Mouse (Mus musculus) R1 (cell line): ENCODE measurements around the gene Rybp.

Experiments
- DNase-seq: peaks from one replicate; pipeline ENCODE4 v3.0.0-alpha.2; 2018; ENCODE audit warnings: low read depth, low spot score

Gene Rybp

DNA sequence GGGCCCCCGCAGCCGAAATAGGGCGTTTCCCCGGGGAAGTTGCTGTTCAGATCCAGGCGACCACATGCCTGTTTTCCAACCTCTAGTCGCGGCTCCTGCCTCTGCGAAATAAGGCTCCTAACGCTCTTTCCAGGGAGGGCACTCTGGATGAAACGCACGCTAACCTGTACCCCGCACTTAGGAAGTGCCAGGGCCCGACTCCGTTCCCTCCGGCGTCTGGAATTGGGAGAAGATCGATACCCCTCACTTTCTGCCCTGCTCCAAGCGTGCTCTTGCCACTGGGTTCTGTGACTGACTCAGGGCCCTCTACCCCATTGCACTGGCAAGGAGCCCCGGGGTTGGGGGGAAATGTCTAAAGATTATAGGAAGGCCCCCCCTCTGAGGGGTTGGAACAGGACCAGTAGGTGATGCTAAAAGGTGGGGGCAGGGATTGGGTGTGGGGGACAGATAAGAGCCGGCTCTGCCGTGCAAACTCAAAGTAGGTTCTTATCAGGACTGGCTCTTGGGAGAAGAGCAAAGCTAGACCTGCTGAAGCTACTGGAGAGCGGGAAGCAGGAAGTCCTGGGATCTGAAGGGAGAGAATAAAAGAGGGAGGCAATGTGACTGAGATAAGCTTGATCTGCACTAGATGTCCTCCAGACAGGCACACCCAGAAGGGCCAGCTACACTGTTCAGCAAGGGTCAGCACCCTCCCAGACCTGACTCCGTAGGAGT is 888 bp upstream of the Rybp start:
- DNase-seq = no peak

DNA sequence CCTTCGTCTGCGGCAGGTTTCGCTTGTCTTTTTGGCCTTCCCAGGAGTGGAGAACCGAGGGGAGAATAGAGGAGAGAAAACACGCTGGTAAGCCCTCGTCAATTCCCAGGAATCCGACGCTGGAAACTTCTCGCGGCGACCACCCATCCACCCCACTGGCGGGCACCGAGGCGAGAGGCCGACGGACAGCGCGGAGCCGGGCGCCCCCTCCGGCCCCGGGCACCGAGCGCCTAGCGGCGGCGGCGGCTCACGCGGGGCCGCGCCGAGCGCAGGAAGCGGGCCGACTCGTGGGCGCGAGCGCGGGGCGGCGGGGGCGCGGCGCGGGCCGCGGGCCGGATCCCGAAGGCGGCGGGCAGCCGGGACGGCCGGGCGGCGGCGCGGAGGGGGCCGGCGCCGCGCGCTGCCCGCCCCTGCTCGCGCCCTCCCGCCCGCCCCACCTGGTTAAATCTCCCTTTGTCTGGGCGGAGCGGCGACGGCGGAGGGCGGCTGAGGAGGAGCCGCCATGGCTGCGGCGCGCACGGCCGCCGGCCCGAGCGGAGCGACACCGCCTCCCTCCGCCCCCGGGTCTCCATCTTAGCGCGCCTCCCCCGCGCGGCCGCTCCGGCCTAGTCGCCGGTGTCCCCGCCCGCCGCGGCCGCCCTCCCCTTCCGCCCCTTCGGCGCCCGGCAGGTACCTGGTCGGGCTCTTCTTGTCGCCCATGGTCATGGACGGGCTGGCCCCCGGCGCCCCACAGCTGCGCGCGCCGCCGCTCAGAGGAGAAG is 532 bp downstream of the Rybp start:
- DNase-seq = peak; percentile 51

DNA sequence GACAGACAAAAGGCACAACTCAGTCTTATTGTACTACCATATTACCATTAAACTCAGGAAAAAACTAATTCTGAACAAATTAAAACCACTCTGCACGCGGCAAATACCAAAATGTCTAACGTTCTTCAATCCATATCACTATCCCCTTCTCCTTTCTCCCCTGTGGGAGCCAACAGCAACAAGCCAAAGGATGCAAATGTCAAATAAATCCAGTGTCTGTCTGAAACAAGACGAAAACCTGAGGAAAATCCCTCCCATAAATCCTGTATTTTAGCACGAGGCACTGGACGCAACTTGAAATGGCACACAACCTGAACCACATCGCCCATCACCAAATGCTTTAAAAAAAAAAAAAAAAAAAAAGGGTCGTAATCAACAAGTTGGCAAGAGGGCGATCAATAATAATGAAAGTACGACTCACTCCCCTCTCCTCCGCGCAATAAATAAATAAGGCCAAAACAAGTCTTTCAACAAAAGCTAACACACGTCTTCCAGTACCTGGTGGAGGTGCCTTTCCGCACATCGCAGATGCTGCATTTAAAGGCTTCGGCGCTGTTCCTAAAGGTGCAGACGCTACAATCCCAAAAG is 1.2 kb downstream of the Rybp start:
- peak; percentile 51 for DNase-seq

DNA sequence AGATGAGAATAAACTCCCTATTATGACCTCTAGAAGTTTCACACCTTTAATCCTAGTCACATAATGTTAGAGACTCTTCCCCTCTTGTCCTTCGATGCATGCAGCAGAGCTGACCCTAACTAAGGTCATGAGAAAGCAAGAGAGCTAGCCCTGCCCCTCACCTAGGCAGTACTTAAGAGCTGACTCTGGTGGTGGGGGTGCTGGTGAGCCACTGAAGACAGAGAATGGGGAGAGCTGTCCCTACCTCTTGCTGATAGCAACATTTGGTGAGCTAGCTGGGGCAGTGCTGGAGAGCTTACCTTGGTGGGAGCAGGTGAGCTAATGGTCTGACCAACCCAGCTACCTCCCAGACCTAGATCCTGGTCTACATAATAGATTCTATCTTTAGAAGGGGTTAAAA is 8.4 kb downstream of the Rybp start:
- DNase-seq = peak; percentile 54

DNA sequence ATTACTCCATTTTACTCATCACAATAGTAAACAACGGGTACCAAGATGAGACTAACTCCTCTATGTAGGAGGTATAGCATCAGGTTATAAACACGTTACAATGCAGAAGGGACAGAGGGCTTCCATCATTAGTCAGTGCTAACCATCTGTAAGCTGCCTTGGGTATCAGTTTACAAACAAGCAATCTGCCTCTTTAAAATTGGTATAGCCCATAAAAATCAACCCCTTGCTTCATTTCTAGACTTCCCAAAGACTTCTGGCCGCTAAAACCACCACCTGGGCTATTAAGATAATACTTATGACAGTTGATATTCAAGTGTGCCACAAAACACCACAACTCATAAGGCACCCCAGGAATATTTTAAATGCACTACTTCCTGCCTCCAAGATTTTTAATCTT is 10.9 kb downstream of the Rybp start:
- no peak for DNase-seq

DNA sequence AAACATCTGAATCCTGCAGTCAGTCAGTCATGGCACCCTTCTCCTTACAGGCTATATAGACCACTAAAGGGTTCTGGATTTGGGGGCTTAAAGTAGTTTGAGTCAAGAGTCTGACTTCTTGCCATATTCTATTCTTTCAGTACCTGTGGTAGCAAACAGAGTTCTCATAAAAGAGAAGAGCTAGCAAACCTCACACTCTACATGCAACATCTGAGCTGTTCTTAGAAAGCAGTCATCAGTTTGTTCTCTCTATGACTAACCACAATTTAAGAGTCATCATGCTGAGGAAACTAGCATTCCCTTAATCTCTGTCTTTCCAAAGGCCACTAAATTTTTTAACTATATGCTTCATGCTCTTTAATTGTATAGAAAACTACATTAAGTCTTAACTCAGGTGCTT is 11.6 kb downstream of the Rybp start:
- no peak for DNase-seq

DNA sequence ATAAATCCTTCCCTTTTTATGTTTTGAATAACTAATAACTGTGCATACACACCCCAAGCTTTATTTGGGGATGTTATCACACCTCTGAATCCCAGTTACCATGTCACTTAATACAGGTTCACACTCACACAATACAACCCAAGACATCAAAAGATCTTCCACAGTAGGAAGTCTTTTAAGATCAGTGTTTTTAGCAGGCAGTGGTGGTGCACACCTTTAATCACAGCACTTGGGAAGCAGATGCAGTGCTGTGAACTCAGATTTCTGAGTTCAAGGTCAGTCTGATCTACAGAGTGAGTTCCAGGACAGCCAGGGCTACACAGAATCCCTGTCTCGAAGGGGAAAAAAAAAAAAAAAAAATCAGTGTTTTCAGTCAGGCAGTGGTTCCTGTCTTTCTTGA is 13.7 kb downstream of the Rybp start:
- DNase-seq = peak; percentile 66

DNA sequence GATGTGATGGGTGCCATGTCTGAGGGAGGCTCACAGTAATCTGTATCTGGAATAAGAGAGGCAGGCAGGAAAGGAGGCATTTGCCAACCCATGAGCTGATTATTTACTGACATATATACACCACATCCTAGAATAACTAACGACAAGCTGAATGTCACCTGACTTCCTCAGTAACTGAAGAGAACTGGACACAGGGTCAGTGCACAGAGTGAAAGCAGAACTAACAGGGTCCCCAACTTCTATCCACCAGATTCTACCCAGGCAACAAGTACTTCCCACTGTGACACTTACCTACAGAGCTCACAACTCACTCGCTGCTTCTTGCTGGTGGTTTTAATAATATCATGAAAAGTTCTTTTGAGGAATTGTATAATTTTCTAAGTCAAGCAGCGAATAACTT is 15.3 kb downstream of the Rybp start:
- no peak for DNase-seq

DNA sequence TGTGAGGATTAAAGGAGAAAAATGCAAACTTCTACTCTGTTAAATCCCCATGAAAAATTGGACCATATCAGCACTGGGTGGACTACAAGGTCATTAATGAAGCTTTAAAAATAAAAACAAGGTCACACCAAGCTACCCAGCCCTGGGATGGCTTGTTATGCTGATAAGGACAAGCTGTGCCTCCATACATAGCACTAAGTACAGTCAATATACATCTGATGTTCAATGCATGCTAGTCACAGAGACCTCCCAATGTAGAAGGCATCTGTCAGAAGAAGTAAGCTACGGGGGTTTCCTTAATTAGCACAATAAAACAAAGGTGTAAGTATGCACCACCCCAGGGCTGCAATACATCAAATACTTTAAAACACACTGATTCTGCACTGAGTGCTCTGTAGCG is 16.5 kb downstream of the Rybp start:
- DNase-seq = peak; percentile 88

DNA sequence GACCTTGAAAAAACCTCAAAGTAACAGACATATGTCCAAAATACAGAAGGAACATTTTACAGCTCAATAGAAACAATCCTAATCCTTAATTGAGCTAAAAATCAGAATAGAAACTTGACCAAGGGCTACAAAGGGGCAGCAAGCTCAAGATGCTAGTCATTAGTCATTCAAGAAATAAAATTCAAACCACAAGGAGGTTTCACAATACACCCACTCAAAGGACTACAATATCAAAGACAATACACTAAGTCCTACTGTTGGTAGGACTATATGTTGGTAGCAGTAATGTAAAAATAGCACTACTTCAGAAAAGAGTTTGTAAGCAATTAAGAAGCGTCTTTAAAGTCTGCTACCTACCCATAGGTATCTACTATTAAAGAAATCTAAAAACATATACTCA is 27.7 kb downstream of the Rybp start:
- DNase-seq = no peak

DNA sequence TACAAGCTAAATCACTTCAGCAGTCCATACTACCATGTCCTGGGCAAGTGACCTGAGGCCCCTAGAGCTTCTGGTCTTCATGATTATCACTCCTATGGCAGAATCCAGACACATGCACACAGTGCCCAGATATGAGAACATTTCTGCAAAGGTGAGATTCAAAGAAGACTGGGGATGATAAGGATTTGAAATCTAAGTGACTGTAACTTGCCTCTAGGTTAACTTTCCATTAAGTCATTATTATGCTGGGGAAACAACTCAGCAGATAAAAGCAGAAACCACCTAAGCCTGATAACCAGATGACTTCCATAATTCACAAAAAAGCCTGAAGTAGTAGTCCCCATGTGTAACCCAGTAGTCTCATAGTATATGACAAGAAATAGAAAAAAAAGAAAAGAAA is 29.0 kb downstream of the Rybp start:
- DNase-seq = no peak

DNA sequence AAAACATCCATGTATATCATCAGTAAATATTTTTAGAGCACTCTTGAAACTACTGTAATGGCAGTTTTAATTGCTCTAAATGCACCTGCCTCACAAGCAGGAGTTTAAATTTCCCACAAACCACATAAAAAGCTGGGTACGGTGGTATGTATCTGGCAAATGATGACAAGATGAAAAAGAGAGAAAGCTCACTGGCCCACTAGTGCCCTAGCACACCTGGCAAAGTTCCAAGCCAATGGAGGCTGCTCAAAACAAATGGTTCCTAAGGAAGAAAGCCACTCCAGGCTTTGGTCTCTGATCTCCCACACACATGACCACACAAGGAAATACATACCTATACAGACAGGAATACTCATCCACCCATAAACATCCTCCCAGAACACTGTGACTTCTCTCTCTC is 31.9 kb downstream of the Rybp start:
- no peak for DNase-seq

DNA sequence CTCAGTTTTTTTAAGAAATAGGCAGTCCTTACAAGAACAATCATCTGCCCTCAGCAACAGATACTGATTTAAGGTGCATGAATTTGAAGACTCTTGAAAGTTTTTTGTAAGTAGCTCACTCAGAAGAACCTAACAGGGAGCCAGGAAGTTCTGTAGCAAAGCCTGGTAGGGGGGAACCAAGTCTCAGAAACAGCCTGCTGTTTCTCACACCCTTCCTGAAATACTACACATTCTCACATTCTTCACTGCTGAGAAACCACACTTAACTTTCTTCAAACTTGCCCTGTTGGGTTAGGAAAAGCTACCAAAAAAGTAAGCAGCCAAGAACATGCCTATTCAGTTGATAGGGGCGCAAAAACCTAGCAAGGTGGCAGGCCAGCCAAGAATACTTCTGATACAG is 32.6 kb downstream of the Rybp start:
- peak; percentile 78 for DNase-seq

DNA sequence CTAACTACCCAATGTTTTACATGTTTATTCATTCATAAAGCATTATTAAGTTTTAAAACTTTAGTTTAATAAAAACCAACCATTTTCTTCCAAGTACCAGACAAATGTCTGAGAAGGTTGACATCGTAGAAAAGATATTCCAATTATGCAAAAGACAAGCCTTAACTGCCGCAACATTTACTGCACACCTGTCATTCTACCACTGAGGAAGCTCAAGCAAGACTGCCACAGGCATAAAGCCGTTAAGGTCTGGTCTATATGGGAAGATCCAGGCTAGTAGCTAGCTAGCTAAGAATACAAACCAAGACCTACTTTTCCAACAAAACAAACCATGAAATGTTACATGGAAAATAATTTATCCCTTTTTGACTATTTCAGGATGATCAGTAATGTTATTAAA is 42.8 kb downstream of the Rybp start:
- DNase-seq = no peak

DNA sequence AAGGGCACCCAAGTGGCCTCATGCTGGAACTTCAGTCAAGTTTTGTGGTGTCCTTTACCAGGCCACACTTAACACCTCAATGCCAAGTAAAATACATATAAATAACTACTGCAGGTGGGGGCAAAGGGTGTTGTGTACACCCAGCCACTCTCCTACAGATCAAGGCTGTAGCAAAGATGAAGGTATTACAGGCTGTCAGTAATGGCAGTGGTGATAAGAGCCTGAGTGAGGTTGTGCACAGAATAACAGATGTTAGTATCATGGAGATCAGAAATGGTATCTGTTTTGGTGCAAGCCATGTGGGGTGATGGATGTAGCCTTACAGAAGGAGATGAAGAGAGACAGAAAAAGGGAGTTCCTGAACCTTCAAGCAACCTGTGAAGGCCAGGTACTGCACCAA is 52.2 kb downstream of the Rybp start:
- DNase-seq = no peak

DNA sequence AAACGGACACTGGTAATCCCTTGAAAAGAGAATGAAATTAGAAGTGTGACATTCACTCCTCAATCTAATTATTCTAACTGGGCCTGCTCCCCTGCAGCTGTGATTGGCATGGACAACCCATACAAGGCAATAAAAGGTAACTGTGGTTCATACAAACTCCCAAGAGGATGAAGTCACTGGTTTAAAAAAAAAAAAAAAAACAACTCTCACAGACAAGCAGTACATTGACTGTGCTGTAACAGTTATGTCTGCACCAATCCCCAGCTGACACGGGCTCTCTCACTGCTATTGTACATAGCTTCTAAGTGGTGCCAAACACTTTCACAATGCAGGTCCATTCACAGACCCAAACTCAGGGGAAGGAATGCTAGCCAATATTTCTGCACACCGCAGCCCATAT is 53.8 kb downstream of the Rybp start:
- no peak for DNase-seq

DNA sequence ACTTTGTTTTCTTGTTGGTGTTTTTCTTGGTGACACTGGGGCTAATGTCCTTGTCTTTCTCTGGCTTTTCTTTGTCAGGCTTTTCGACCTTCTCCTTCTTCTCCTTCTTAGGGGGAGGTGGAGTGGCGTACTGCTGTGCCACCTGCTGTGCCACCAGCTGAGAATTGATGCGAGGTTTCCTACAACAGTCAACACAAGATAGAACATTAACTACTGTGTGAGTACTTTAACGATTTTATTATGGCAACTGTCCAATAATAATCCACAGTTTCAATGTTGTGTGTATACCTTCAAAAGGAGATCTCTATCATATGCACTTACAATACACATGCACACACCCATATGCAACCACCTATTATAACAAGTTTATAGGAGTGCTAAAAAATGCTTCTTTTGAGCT is 54.2 kb downstream of the Rybp start:
- DNase-seq = no peak

DNA sequence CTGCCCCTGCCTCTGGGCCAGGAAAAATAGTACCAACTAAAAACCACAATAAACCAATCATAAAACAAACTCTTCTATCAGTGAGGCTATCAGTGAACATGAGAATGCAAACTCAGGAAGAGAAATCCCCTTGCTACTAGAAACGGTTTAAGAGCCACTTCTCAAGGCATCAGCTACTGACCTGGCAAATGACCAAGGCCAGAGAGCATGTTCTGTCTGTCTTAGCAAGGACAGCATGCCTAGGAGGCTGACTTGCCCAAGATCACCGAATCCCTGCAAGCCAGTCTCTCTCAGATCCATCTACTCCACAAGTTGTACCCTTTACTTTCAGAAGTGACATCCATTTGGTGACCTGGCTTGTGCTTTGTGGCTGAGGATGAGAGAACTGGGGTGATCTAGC is 61.1 kb downstream of the Rybp start:
- DNase-seq = no peak

DNA sequence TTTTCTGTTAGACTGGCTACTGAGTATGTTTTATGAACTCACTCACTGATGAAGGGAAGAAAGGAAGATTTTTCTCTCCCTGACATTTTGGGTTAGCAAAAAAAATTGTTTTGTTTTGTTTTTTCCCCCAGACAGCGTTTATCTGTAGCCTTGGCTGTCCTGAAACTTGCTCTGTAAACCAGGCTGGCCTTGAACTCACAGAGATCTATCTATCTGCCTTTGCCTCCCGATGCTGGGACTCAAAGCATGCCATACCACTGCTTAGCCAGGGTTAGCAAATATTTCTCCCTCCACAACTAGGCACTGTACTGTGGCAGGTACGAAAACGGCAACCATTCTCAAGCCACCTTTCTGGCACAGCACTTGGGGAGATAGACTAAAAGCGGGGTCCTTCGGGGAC is 63.4 kb downstream of the Rybp start:
- DNase-seq = no peak

DNA sequence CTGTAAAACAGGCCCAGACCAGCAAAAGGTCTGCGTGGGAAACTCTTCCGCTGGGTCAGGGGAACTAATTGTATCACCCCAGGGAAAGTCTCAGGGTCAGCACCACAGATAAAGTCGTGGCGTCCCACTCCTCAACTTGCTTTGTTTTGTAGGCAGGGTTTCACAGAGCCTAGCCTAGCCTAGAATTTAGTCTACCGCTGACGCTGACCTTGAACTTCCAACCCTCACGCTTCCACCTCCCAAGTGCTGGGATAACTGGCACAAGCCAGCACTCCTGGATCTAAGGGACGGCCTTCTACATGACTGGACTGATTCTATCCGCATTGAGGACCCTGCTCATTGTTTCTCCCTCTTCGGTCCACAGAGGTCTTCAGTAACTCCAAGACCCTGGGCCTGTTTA is 63.9 kb downstream of the Rybp start:
- peak; percentile 81 for DNase-seq

DNA sequence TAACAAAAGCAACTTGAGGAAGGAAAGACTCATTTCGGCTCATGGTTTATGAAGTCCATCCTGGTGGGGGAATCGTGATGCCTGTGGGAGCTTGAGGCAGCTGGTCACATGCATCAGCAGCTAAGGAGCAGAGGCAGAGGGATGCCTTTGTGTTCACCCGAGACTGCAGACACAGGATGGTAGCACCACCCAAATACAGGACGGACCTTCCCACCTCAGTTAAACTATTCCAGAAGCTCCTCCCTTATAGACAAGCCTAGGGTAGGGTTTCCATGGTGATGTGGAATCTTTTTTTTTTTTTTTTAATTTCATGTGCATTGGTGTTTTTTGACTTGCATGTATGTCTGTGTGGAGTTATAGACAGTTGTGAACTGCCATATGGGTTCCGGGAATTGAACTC is 64.4 kb downstream of the Rybp start:
- peak; percentile 67 for DNase-seq

DNA sequence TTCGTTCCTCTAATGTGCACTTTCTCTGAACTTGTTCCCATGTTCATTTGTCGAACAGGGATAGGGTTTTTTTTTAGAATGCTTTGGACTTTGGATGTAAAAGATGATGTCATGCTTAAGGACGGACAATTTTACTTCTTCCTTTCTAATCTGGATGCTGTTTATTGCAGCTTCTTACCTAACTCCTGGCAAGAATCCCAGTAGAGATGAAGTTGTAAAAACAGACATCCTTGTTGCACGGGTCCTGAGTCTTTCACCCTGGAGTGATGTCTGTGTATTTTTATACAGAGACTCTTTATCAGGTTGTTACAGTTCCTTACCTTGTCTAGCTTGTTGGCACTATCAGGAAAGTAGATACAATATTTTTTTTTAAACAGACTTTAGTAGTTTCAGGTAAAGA is 65.5 kb downstream of the Rybp start:
- no peak for DNase-seq

DNA sequence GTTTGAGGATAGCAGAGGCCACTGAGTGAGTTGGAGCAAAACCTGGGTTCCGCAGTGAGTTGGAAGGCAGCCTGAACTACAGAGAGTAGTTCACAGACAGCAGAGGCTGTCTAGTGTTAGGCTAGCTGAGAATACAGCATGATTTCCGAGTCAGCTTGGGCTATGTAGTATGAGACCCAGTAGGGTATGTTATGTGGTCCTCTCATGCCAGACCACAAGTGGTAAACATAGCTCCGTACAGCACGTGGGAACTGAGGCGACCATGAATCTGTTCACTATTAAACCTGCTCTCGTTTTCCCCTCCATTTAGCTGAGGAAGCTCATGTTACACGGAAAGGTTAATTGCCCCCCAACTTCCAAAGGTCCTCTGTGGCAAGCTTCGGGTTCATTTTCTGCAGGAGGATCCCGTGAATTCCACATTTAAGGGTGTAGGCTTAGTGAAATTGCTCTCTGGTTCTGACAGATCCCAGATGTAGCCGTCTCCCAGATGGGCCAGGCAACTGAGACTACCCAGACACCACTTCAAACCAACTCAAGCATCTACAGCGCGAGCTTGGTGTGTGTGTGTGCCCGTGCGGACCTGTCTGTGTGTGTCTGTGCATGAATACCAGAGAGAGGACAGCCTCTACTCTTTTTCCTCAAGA is 66.2 kb downstream of the Rybp start:
- no peak for DNase-seq
